8 mouse cellular contexts compared by ENCODE assay signal in the genomic region with DNA sequence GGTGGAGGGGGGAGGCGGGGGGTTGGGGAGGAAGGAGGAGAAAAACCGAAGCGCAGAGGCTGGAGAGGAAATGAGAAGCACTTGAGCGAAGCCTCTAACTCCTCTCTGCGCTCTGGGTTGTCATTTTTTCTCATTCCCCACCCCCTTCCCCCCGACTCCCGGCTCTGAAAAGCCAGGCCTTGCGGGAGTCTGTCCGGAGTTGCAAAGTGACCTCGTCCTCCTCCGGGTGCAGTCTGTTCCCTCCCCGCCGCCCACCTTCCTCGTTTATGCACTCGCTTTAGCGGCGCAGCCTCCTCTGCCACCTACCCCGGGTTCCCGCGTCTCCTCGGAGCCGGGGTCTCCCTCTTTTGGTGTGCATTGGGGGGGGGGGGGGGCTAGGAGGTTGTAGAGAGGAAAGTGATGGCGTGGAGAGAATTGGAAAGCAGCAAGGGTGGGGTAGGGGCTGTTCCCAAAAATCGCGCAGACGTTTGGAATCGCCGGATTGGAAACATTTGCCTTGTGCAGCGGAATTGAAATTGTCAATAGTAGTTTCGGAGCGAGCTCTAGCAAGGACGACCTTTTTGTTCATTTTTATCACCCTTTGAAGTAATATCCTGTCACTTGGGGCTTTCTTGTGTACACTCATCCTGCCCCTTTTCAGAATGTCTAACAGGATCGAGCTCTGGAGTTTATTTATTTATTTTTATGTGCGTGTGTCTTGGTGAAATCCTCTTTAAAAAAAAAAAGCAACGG. TPM values are rescaled to one million over a fixed set of nuclear protein-coding genes. Genes with fewer than 3 reads are reported as not detected.
DNase-seq lines count a peak whose midpoint lies in the region; ATAC-seq and TF ChIP-seq lines count a peak whose summit lies in the region.

No protein-coding gene starts in this region.

- peak overlapping the region; percentile 38 for H3ac ChIP-seq in C2C12 (ENCODE audit: control insufficient read depth, insufficient read length, low read depth)

- H3K27me3 ChIP-seq in C2C12 (ENCODE audit: control insufficient read depth, insufficient read depth, insufficient read length) = peaks cover 22% of the 10 kb centered on the region
- H3K27me3 ChIP-seq in heart, embryonic 13.5 days (replicated peaks) = peaks cover 85% of the 10 kb centered on the region
- peaks cover 76% of the 10 kb centered on the region for H3K27me3 ChIP-seq in limb, embryonic 12.5 days
- H3K27me3 ChIP-seq in midbrain, postnatal 0 days (ENCODE audit: insufficient read depth, low read length) = peaks cover 28% of the 10 kb centered on the region

- H3K36me3 ChIP-seq in C2C12 (ENCODE audit: control insufficient read depth, insufficient read depth) = no peaks in the 10 kb centered on the region
- H3K36me3 ChIP-seq in heart, embryonic 13.5 days = no peaks in the 10 kb centered on the region
- no peaks in the 10 kb centered on the region for H3K36me3 ChIP-seq in limb, embryonic 12.5 days
- no peaks in the 10 kb centered on the region for H3K36me3 ChIP-seq in midbrain, postnatal 0 days (ENCODE audit: insufficient read depth, low read length)

- no peak for TF ChIP-seq CTCF in gastrocnemius, adult 2 months (IDR thresholded peaks at IDR 0.05)
- no peak for TF ChIP-seq CTCF in C2C12 (IDR thresholded peaks at IDR 0.05; ENCODE audit: control insufficient read depth, insufficient read depth, insufficient read length)
- TF ChIP-seq CTCF in bone marrow, adult 2 months (IDR thresholded peaks at IDR 0.05; ENCODE audit: control insufficient read depth, insufficient read depth, low read length) = no peak
- no peak for TF ChIP-seq CTCF in midbrain, postnatal 0 days (IDR thresholded peaks at IDR 0.05)

- intact Hi-C loops in gastrocnemius, adult 2 months (cut with DNase I) = no loop called here
- intact Hi-C loops in gastrocnemius, postnatal 36 days (cut with DNase I) = loop anchor here (10.0 kb wide), 1 partner anchor 452 kb away; no protein-coding TSS in a partner anchor

- under 1% methylated on average over 35 of the region's 35 CpGs for WGBS in bone marrow, adult 2 months
- under 1% methylated on average over 35 of the region's 35 CpGs for WGBS in heart, embryonic 13.5 days
- under 1% methylated on average over 35 of the region's 35 CpGs for WGBS in limb, embryonic 12.5 days
- WGBS in midbrain, postnatal 0 days = under 1% methylated on average over 33 of the region's 35 CpGs

- no peak for TF ChIP-seq POLR2A in bone marrow, adult 2 months (IDR thresholded peaks at IDR 0.05; ENCODE audit: borderline replicate concordance, control insufficient read depth, low read depth, low read length)

- H3K79me3 ChIP-seq in C2C12 (ENCODE audit: low read depth) = no peaks in the 10 kb centered on the region

- H3K4me3 ChIP-seq in gastrocnemius, adult 2 months = peak overlapping the region; percentile 75
- H3K4me3 ChIP-seq in C2C12 (ENCODE audit: insufficient read depth, poor library complexity, severe bottlenecking) = no peak overlapping the region
- H3K4me3 ChIP-seq in bone marrow, adult 2 months (replicated peaks; ENCODE audit: control insufficient read depth, low read depth, low read length) = peak overlapping the region; percentile 59
- peak overlapping the region; percentile 70 for H3K4me3 ChIP-seq in heart, embryonic 13.5 days
- peak overlapping the region; percentile 53 for H3K4me3 ChIP-seq in limb, embryonic 12.5 days (replicated peaks)
- H3K4me3 ChIP-seq in midbrain, postnatal 0 days (ENCODE audit: low read depth, low read length) = peak overlapping the region; percentile 66

- no peaks in the 10 kb centered on the region for H3K79me2 ChIP-seq in C2C12 (ENCODE audit: control insufficient read depth, insufficient read depth)

- ATAC-seq in heart, embryonic 13.5 days (ENCODE audit: extremely low read depth, insufficient number of reproducible peaks, low FRiP score, low TSS enrichment) = peak; percentile 25; the same call in 1 of the 2 replicates
- ATAC-seq in limb, embryonic 12.5 days (ENCODE audit: insufficient number of reproducible peaks, insufficient read depth, low FRiP score, low TSS enrichment, low read depth) = 0 out of 2 replicates have a peak, but pooled peaks have one; percentile 22
- peak; percentile 22; the same call in 1 of the 2 replicates for ATAC-seq in midbrain, postnatal 0 days (ENCODE audit: low FRiP score)
- ATAC-seq in erythroid progenitor cell, adult 5-6 weeks (replicated peaks; ENCODE audit: low FRiP score, poor library complexity, severe bottlenecking) = no peak

- H3K4me2 ChIP-seq in heart, embryonic 13.5 days = peak overlapping the region; percentile 93
- peak overlapping the region; percentile 95 for H3K4me2 ChIP-seq in limb, embryonic 12.5 days
- peak overlapping the region; percentile 94 for H3K4me2 ChIP-seq in midbrain, postnatal 0 days (ENCODE audit: low read depth, low read length, poor library complexity, severe bottlenecking)

- no peaks in the 10 kb centered on the region for H3K9me3 ChIP-seq in heart, embryonic 13.5 days
- no peaks in the 10 kb centered on the region for H3K9me3 ChIP-seq in limb, embryonic 12.5 days
- H3K9me3 ChIP-seq in midbrain, postnatal 0 days (ENCODE audit: low read length) = no peaks in the 10 kb centered on the region

- no peak overlapping the region for H3K27ac ChIP-seq in gastrocnemius, adult 2 months
- H3K27ac ChIP-seq in bone marrow, adult 2 months (ENCODE audit: control insufficient read depth, insufficient read depth, low read depth, low read length, poor library complexity) = no peak overlapping the region
- H3K27ac ChIP-seq in heart, embryonic 13.5 days (replicated peaks) = no peak overlapping the region
- H3K27ac ChIP-seq in limb, embryonic 12.5 days = no peak overlapping the region
- 0 out of 2 replicates have a peak overlapping the region, but pooled peaks have one; percentile 32 for H3K27ac ChIP-seq in midbrain, postnatal 0 days (ENCODE audit: low read depth, low read length)

- peaks cover 2% of the 10 kb centered on the region for H3K4me1 ChIP-seq in bone marrow, adult 2 months (ENCODE audit: control insufficient read depth, insufficient read depth, low read length)
- H3K4me1 ChIP-seq in heart, embryonic 13.5 days = peaks cover 28% of the 10 kb centered on the region
- H3K4me1 ChIP-seq in limb, embryonic 12.5 days (replicated peaks) = peaks cover 15% of the 10 kb centered on the region
- H3K4me1 ChIP-seq in midbrain, postnatal 0 days (ENCODE audit: insufficient read depth, low read length) = 0 out of 2 replicates have a peak, but pooled peaks cover 3% of the 10 kb centered on the region

- H3K9ac ChIP-seq in heart, embryonic 13.5 days = peak overlapping the region; percentile 78
- H3K9ac ChIP-seq in limb, embryonic 12.5 days (replicated peaks) = peak overlapping the region; percentile 59
- H3K9ac ChIP-seq in midbrain, postnatal 0 days (replicated peaks; ENCODE audit: low read length, poor library complexity, severe bottlenecking) = peak overlapping the region; percentile 60

- DNase-seq in gastrocnemius, adult 2 months = peak; percentile 24
- DNase-seq in gastrocnemius, postnatal 36 days = no peak
- peak; percentile 34 for DNase-seq in midbrain, postnatal 0 days (ENCODE audit: low spot score)

TF ChIP-seq in C2C12, 6 proteins besides CTCF, POLR2A, EP300 and RAD21:
- TF ChIP-seq MYOD1 (IDR thresholded peaks at IDR 0.05; ENCODE audit: control insufficient read depth, insufficient read length, low read depth) (no peak), CEBPB (IDR thresholded peaks at IDR 0.05; ENCODE audit: low read depth) (no peak), MAX (IDR thresholded peaks at IDR 0.05) (no peak)

RNA-seq across cellular contexts. Expression of gene Sfmbt2, which starts 2.6 kb away (rescaled TPM):
- under 1 TPM; 0.05 to 0.08 TPM for total RNA-seq in gastrocnemius, adult 2 months (2021)
- total RNA-seq in gastrocnemius, postnatal 36 days (2021) = under 1 TPM; 0.15 TPM
- 0.11 TPM for polyA plus RNA-seq in C2C12 (2012; fragmentation: generic; extraction: Trizol)
- 0.45 TPM in 1 of 2 replicates, not detected in the other for polyA plus RNA-seq in bone marrow, adult 2 months (2011; ENCODE audit: insufficient read depth, insufficient read length, low replicate concordance, missing spikeins)
- polyA plus RNA-seq in heart, embryonic 13.5 days (2015; fragmentation: Nextera tagmentation; extraction: Ambion mirVana) = 1.3 and 1.4 TPM in 2 replicates
- polyA plus RNA-seq in limb, embryonic 12.5 days (2016; fragmentation: Nextera tagmentation; extraction: Ambion mirVana) = 2.7 and 3.0 TPM in 2 replicates
- 5.5 and 8.2 TPM in 2 replicates for total RNA-seq in midbrain, postnatal 0 days (2014; rRNA removed)
- 4.6 and 5.3 TPM in 2 replicates for polyA plus RNA-seq in midbrain, postnatal 0 days (2015; fragmentation: Nextera tagmentation; extraction: Ambion mirVana)
- 2.2 TPM in 1 of 2 replicates, not detected in the other for total RNA-seq in erythroid progenitor cell, adult 5-6 weeks (2015; ENCODE audit: low replicate concordance)
- total RNA-seq in erythroid progenitor cell, adult 5-6 weeks (2017; ENCODE audit: low replicate concordance) = 0.38 and 0.51 TPM in 2 replicates

Comparison
In these comparisons a context has a peak if more than half of its experiments do, and no peak if none do; other contexts are left out.
1. DNase-seq: peak in gastrocnemius, adult 2 months (single experiment) and midbrain, postnatal 0 days (single experiment); none in gastrocnemius, postnatal 36 days (0 of 2).
2. Peak in every context shown above with its lines, with median percentiles within 50 percentile points of each other: H3K4me2 ChIP-seq and H3K9ac ChIP-seq.